Comparison of ENCODE assay signal across 8 mouse cellular contexts in genomic region chr11:3161370-3161769, GRCm38 (mm10). TPM values are rescaled to one million over a fixed set of nuclear protein-coding genes. Genes with fewer than 3 reads are reported as not detected.
A peak's percentile ranks its signal among the peaks of the same experiment; 100 is the strongest.
DNase-seq lines count a peak whose midpoint lies in the region; ATAC-seq and TF ChIP-seq lines count a peak whose summit lies in the region.
"Not testable (repeated sequence)": the region's sequence is repeated elsewhere in the genome, so short reads cannot be mapped to it uniquely, and the experiment has no call there.

No protein-coding gene starts in this region.

- H3K4me1 ChIP-seq in G1E (ENCODE audit: insufficient read depth, low read depth, low read length); midbrain, embryonic 11.5 days (ENCODE audit: control insufficient read depth, insufficient read depth, low read length): not testable (repeated sequence)

- peaks cover 23% of the 10 kb centered on the region for H3K36me3 ChIP-seq in G1E (replicated peaks)
- H3K36me3 ChIP-seq in midbrain, embryonic 11.5 days (ENCODE audit: control insufficient read depth, insufficient read depth, low read length) = not testable (repeated sequence)

- H3K4me3 ChIP-seq in G1E (ENCODE audit: low read depth, low read length); left cerebral cortex, adult 2 months; midbrain, embryonic 11.5 days (ENCODE audit: low read depth, low read length): not testable (repeated sequence)

- DNase-seq in G1E (ENCODE audit: low spot score) = not testable (repeated sequence)
- peak; percentile 54 for DNase-seq in cerebellum, adult 9-11 months
- peak; percentile 77 to 88 for DNase-seq in gastrocnemius, postnatal 4 days (ENCODE audit: low spot score in 2 of 2)
- DNase-seq in kidney, adult 18-20 months = peak; percentile 71
- DNase-seq in left cerebral cortex, adult 2 months (ENCODE audit: extremely low spot score in 1 of 2, low spot score in 2 of 2) = peak; percentile 70 to 71
- DNase-seq in midbrain, embryonic 11.5 days (ENCODE audit: low spot score, missing footprints) = peak; percentile 87
- DNase-seq in spleen, postnatal 36 days (ENCODE audit: low spot score in 2 of 2) = peak; percentile 67 to 72
- peak; percentile 70 to 78 for DNase-seq in urinary bladder, postnatal 36 days (ENCODE audit: low spot score in 2 of 2)

- H3K4me2 ChIP-seq in midbrain, embryonic 11.5 days = not testable (repeated sequence)

- WGBS in midbrain, embryonic 11.5 days = 65% methylated on average over 1 of the region's 2 CpGs

- not testable (repeated sequence) for H3K27me3 ChIP-seq in G1E (ENCODE audit: insufficient read depth, low read length); midbrain, embryonic 11.5 days (ENCODE audit: control insufficient read depth, insufficient read depth, low read length)

- H3K9ac ChIP-seq in midbrain, embryonic 11.5 days (ENCODE audit: low read length) = not testable (repeated sequence)

- not testable (repeated sequence) for H3K9me3 ChIP-seq in G1E (replicated peaks); midbrain, embryonic 11.5 days (ENCODE audit: control insufficient read depth, low read length)

- TF ChIP-seq CTCF in G1E (IDR thresholded peaks at IDR 0.05; ENCODE audit: low read depth, low read length); left cerebral cortex, adult 2 months (IDR thresholded peaks at IDR 0.05): not testable (repeated sequence)

- ATAC-seq in G1E (ENCODE audit: extremely low read depth, insufficient number of reproducible peaks, low FRiP score, poor library complexity, severe bottlenecking) = 0 out of 2 replicates have a peak, but pooled peaks have one; percentile 0
- ATAC-seq in midbrain, embryonic 11.5 days (ENCODE audit: low FRiP score) = not testable (repeated sequence)

- H3K27ac ChIP-seq in left cerebral cortex, adult 2 months; midbrain, embryonic 11.5 days (ENCODE audit: low read depth, low read length): not testable (repeated sequence)

- intact Hi-C loops in left cerebral cortex, adult 2 months (cut with DNase I) = not testable (repeated sequence)

RNA-seq across cellular contexts. Expression of gene Sfi1, which starts 31.9 kb away (rescaled TPM):
- total RNA-seq in G1E (2014; fragmentation: Nextera tagmentation) (100 and 111 TPM in 2 replicates), G1E (2017) (85.3 and 89.7 TPM in 2 replicates)
- 42.0 and 42.2 TPM in 2 replicates for polyA plus RNA-seq in G1E (2012)
- 10 to 100 TPM; 39.0 to 41.7 TPM for total RNA-seq in gastrocnemius, postnatal 4 days (2021)
- 10 to 100 TPM; 73.5 to 78.7 TPM for total RNA-seq in left cerebral cortex, adult 2 months (2021)
- polyA plus RNA-seq in midbrain, embryonic 11.5 days (2014; fragmentation: Nextera tagmentation; extraction: Ambion mirVana) = 8.0 and 8.8 TPM in 2 replicates

RNA-seq across cellular contexts. Expression of gene Eif4enif1, which starts 40.8 kb away (rescaled TPM):
- total RNA-seq in G1E (2014; fragmentation: Nextera tagmentation) = 139 and 179 TPM in 2 replicates
- total RNA-seq in G1E (2017) = 50.7 and 52.7 TPM in 2 replicates
- 106 and 121 TPM in 2 replicates for polyA plus RNA-seq in G1E (2012)
- 10 to 100 TPM; 45.8 to 53.6 TPM for total RNA-seq in gastrocnemius, postnatal 4 days (2021)
- 10 to 100 TPM; 71.1 to 72.6 TPM for total RNA-seq in left cerebral cortex, adult 2 months (2021)
- polyA plus RNA-seq in midbrain, embryonic 11.5 days (2014; fragmentation: Nextera tagmentation; extraction: Ambion mirVana) = 54.5 and 54.7 TPM in 2 replicates
